Mouse (Mus musculus) kidney, postnatal 10 days (tissue): Measurements from ENCODE around the gene Spsb3.

ENCODE experiments used
- DNase-seq: peaks from one replicate; pipeline ENCODE4 v3.0.0; 2021; ENCODE audit warnings: mixed read lengths

Spsb3 gene

GRCm38 (mm10) chr17:24886134-24886931, at the start of gene Spsb3, which contains the start of gene Nubp2:
Gene Spsb3, plus strand, starts transcription at chr17:24886643.
Gene Nubp2, minus strand, starts transcription at chr17:24886349.
- DNase-seq = peak; percentile 99

- DNase-seq = no peak
Observed at GRCm38 (mm10) chr17:24839842-24840241, 46.6 kb upstream of the Spsb3 start, which contains the start of gene Hagh. Gene Hagh, plus strand, starts transcription at chr17:24840143.

GRCm38 (mm10) chr17:24840341-24840740, 46.1 kb upstream of the Spsb3 start:
- no peak for DNase-seq

- DNase-seq = peak; percentile 55
Observed at GRCm38 (mm10) chr17:24841133-24841532, 45.3 kb upstream of the Spsb3 start.

- no peak for DNase-seq
Observed at GRCm38 (mm10) chr17:24842631-24843030, 43.8 kb upstream of the Spsb3 start.

- no peak for DNase-seq
Observed at GRCm38 (mm10) chr17:24844525-24844924, 41.9 kb upstream of the Spsb3 start.

GRCm38 (mm10) chr17:24847386-24847785, 39.1 kb upstream of the Spsb3 start:
- no peak for DNase-seq

GRCm38 (mm10) chr17:24848600-24849031, 37.8 kb upstream of the Spsb3 start:
- DNase-seq = no peak

GRCm38 (mm10) chr17:24849733-24850064, 36.7 kb upstream of the Spsb3 start:
- no peak for DNase-seq

- DNase-seq = peak; percentile 97
Observed at GRCm38 (mm10) chr17:24850065-24850772, 36.2 kb upstream of the Spsb3 start, which contains the start of gene Fahd1. Gene Fahd1, minus strand, starts transcription at chr17:24850364.

GRCm38 (mm10) chr17:24850773-24851127, 35.7 kb upstream of the Spsb3 start:
- no peak for DNase-seq

GRCm38 (mm10) chr17:24851381-24852125, 34.9 kb upstream of the Spsb3 start:
- no peak for DNase-seq

GRCm38 (mm10) chr17:24855838-24856464, 30.5 kb upstream of the Spsb3 start:
- DNase-seq = no peak

- no peak for DNase-seq
Observed at GRCm38 (mm10) chr17:24856589-24856988, 29.9 kb upstream of the Spsb3 start.

- DNase-seq = peak; percentile 58
Observed at GRCm38 (mm10) chr17:24857831-24858470, 28.5 kb upstream of the Spsb3 start.

GRCm38 (mm10) chr17:24858967-24859366, 27.5 kb upstream of the Spsb3 start:
- DNase-seq = no peak

- DNase-seq = no peak
Observed at GRCm38 (mm10) chr17:24860076-24860475, 26.4 kb upstream of the Spsb3 start.

- DNase-seq = no peak
Observed at GRCm38 (mm10) chr17:24861785-24862184, 24.7 kb upstream of the Spsb3 start.

- DNase-seq = no peak
Observed at GRCm38 (mm10) chr17:24865776-24866175, 20.7 kb upstream of the Spsb3 start, which contains the start of gene Igfals. Gene Igfals, plus strand, starts transcription at chr17:24865997.

GRCm38 (mm10) chr17:24867914-24868313, 18.5 kb upstream of the Spsb3 start:
- no peak for DNase-seq

GRCm38 (mm10) chr17:24873695-24874404, 12.6 kb upstream of the Spsb3 start:
- no peak for DNase-seq

- no peak for DNase-seq
Observed at GRCm38 (mm10) chr17:24874405-24874745, 12.1 kb upstream of the Spsb3 start.
